ENCODE assay signal across 23 mouse cellular contexts in genomic region chr1:136428981-136429380, GRCm38 (mm10). TPM values are rescaled to one million over a fixed set of nuclear protein-coding genes. Genes with fewer than 3 reads are reported as not detected.
A peak's percentile ranks its signal among the peaks of the same experiment; 100 is the strongest.
DNase-seq lines count a peak whose midpoint lies in the region; ATAC-seq and TF ChIP-seq lines count a peak whose summit lies in the region.
"Had no signal": no experiment of that assay in that cellular context is flagged by ENCODE, and none has a peak within 500 bp of the region (broad histone marks: within the 10 kb centered on the region; RNA-seq: fewer than 3 reads in every experiment).

No protein-coding gene starts in this region.

- TF ChIP-seq CTCF in liver, embryonic 14.5 days (IDR thresholded peaks at IDR 0.05; ENCODE audit: low read depth), result no peak

- no peak overlapping the region for H3K4me2 ChIP-seq in liver, embryonic 14.5 days (ENCODE audit: low read depth)
- no peak overlapping the region for H3K4me2 ChIP-seq in liver, embryonic 15.5 days
- H3K4me2 ChIP-seq: heart, embryonic 13.5 days; hindbrain, embryonic 12.5 days; hindbrain, embryonic 15.5 days had no signal

- no peak for TF ChIP-seq EP300 in liver, embryonic 14.5 days (IDR thresholded peaks at IDR 0.05; ENCODE audit: low read depth)

- ATAC-seq in liver, embryonic 14.5 days (ENCODE audit: insufficient read depth), result no peak
- ATAC-seq in liver, embryonic 15.5 days (ENCODE audit: insufficient read depth), result no peak
- ATAC-seq: forebrain, embryonic 14.5 days; forebrain, postnatal 0 days; Patski had no signal

- 84% methylated on average over 4 of the region's 4 CpGs for WGBS in liver, embryonic 14.5 days (ENCODE audit: insufficient replicate concordance)
- WGBS in liver, embryonic 15.5 days (ENCODE audit: insufficient replicate concordance), result 86% methylated on average over 4 of the region's 4 CpGs
- WGBS in hindbrain, embryonic 10.5 days, result 92% methylated on average over 4 of the region's 4 CpGs
- 89% methylated on average over 4 of the region's 4 CpGs for WGBS in forebrain, embryonic 10.5 days

- no peak for DNase-seq in liver, embryonic 14.5 days (ENCODE audit: low read depth in 3 of 3, low spot score in 3 of 3)
- no peak for DNase-seq in liver
- DNase-seq in splenic B cell, adult 2 months (ENCODE audit: low read depth, low spot score), result peak; percentile 71
- DNase-seq in hindbrain, embryonic 10.5 days (ENCODE audit: low spot score), result no peak
- DNase-seq in forebrain, embryonic 10.5 days (ENCODE audit: extremely low spot score, low spot score), result no peak
- DNase-seq: adrenal gland, postnatal 10 days; adrenal gland, postnatal 36 days; cerebellum, adult 18-20 months; cerebellum, adult 9-10 months; cerebellum, postnatal 14 days; forebrain, postnatal 0 days; gastrocnemius, postnatal 25 days; heart, adult 2 months; heart, postnatal 14 days; heart, postnatal 4 days had no signal

- H3K27me3 ChIP-seq in liver, embryonic 14.5 days (ENCODE audit: control insufficient read depth, insufficient read depth, low read length), result no peaks in the 10 kb centered on the region
- no peaks in the 10 kb centered on the region for H3K27me3 ChIP-seq in liver, embryonic 15.5 days
- H3K27me3 ChIP-seq in splenic B cell, adult 2 months (ENCODE audit: control insufficient read depth, insufficient read depth, low read length, poor library complexity, severe bottlenecking), result no peaks in the 10 kb centered on the region
- no peaks in the 10 kb centered on the region for H3K27me3 ChIP-seq in hindbrain, embryonic 10.5 days (ENCODE audit: insufficient read depth, poor library complexity, severe bottlenecking)
- no peaks in the 10 kb centered on the region for H3K27me3 ChIP-seq in forebrain, embryonic 10.5 days (ENCODE audit: poor library complexity, severe bottlenecking)
- H3K27me3 ChIP-seq: heart, embryonic 13.5 days; hindbrain, embryonic 12.5 days; hindbrain, embryonic 15.5 days; Patski had no signal

- no peaks in the 10 kb centered on the region for H3K9me3 ChIP-seq in liver, embryonic 14.5 days (ENCODE audit: control insufficient read depth, low read length)
- no peaks in the 10 kb centered on the region for H3K9me3 ChIP-seq in liver, embryonic 15.5 days (replicated peaks)
- H3K9me3 ChIP-seq in hindbrain, embryonic 10.5 days, result no peaks in the 10 kb centered on the region
- no peaks in the 10 kb centered on the region for H3K9me3 ChIP-seq in forebrain, embryonic 10.5 days
- H3K9me3 ChIP-seq: G1E; heart, embryonic 10.5 days; heart, embryonic 13.5 days; hindbrain, embryonic 12.5 days; hindbrain, embryonic 15.5 days had no signal

- peaks cover 31 to 36% of the 10 kb centered on the region in 2 experiments for H3K4me1 ChIP-seq in liver, embryonic 14.5 days (replicated peaks; ENCODE audit: control insufficient read depth in 2 of 2, insufficient read depth in 2 of 2, low read length in 1 of 2)
- peaks cover 49% of the 10 kb centered on the region for H3K4me1 ChIP-seq in liver, embryonic 15.5 days (replicated peaks)
- no peaks in the 10 kb centered on the region for H3K4me1 ChIP-seq in hindbrain, embryonic 10.5 days (replicated peaks)
- H3K4me1 ChIP-seq in forebrain, embryonic 10.5 days, result no peaks in the 10 kb centered on the region
- H3K4me1 ChIP-seq: hindbrain, embryonic 12.5 days; hindbrain, embryonic 15.5 days had no signal

- H3K4me3 ChIP-seq in liver, embryonic 14.5 days (ENCODE audit: insufficient read depth in 1 of 2, low read depth in 2 of 2, low read length in 2 of 2), result no peak overlapping the region
- no peak overlapping the region for H3K4me3 ChIP-seq in liver, embryonic 15.5 days (replicated peaks)
- H3K4me3 ChIP-seq in hindbrain, embryonic 10.5 days, result no peak overlapping the region
- H3K4me3 ChIP-seq in forebrain, embryonic 10.5 days, result no peak overlapping the region
- H3K4me3 ChIP-seq: heart, adult 2 months; heart, embryonic 10.5 days; heart, embryonic 13.5 days; hindbrain, embryonic 12.5 days; hindbrain, embryonic 15.5 days had no signal

- H3K27ac ChIP-seq in liver, embryonic 14.5 days, result peak overlapping the region; percentile 83
- peak overlapping the region; percentile 86 for H3K27ac ChIP-seq in liver, embryonic 15.5 days (replicated peaks)
- H3K27ac ChIP-seq in hindbrain, embryonic 10.5 days, result no peak overlapping the region
- no peak overlapping the region for H3K27ac ChIP-seq in forebrain, embryonic 10.5 days
- H3K27ac ChIP-seq: heart, adult 2 months; heart, embryonic 10.5 days; heart, embryonic 13.5 days; hindbrain, embryonic 12.5 days; hindbrain, embryonic 15.5 days had no signal

- H3K36me3 ChIP-seq in liver, embryonic 14.5 days (replicated peaks; ENCODE audit: control insufficient read depth, insufficient read depth, low read depth), result peaks cover 3% of the 10 kb centered on the region
- H3K36me3 ChIP-seq in liver, embryonic 15.5 days (replicated peaks), result peaks cover 6% of the 10 kb centered on the region; the same call in 1 of the 2 replicates
- peaks cover 4% of the 10 kb centered on the region; the same call in 1 of the 2 replicates for H3K36me3 ChIP-seq in splenic B cell, adult 2 months (ENCODE audit: control insufficient read depth, insufficient read depth, low read length, poor library complexity, severe bottlenecking)
- peaks cover 41% of the 10 kb centered on the region for H3K36me3 ChIP-seq in hindbrain, embryonic 10.5 days
- peaks cover 30% of the 10 kb centered on the region for H3K36me3 ChIP-seq in forebrain, embryonic 10.5 days (replicated peaks)

- no peak overlapping the region for H3K9ac ChIP-seq in liver, embryonic 14.5 days (replicated peaks)
- no peak overlapping the region for H3K9ac ChIP-seq in liver, embryonic 15.5 days
- H3K9ac ChIP-seq: forebrain, postnatal 0 days; heart, embryonic 13.5 days; hindbrain, embryonic 12.5 days; hindbrain, embryonic 15.5 days had no signal

RNA-seq across cellular contexts. Expression of gene Ddx59, which starts 13.9 kb away (rescaled TPM):
- 2.2 and 3.5 TPM in 2 replicates for polyA plus RNA-seq in liver, embryonic 14.5 days (2012; rRNA removed)
- polyA plus RNA-seq in liver, embryonic 14.5 days (2014; fragmentation: Nextera tagmentation; extraction: Ambion mirVana), result 4.4 and 5.2 TPM in 2 replicates
- 4.9 and 5.5 TPM in 2 replicates for polyA plus RNA-seq in liver, embryonic 15.5 days (2015; fragmentation: Nextera tagmentation; extraction: Ambion mirVana)
- 17.7 and 21.1 TPM in 2 replicates for polyA plus RNA-seq in hindbrain, embryonic 10.5 days (2016; fragmentation: Nextera tagmentation; extraction: Ambion mirVana)
- 18.5 and 20.1 TPM in 2 replicates for polyA plus RNA-seq in forebrain, embryonic 10.5 days (2016; fragmentation: Nextera tagmentation; extraction: Ambion mirVana)

RNA-seq across cellular contexts. Expression of gene Kif14, which starts 37.2 kb away (rescaled TPM):
- polyA plus RNA-seq in liver, embryonic 14.5 days (2012; rRNA removed), result 3.3 and 4.9 TPM in 2 replicates
- 8.3 and 9.9 TPM in 2 replicates for polyA plus RNA-seq in liver, embryonic 14.5 days (2014; fragmentation: Nextera tagmentation; extraction: Ambion mirVana)
- 6.0 and 6.4 TPM in 2 replicates for polyA plus RNA-seq in liver, embryonic 15.5 days (2015; fragmentation: Nextera tagmentation; extraction: Ambion mirVana)
- 6.1 and 7.3 TPM in 2 replicates for polyA plus RNA-seq in hindbrain, embryonic 10.5 days (2016; fragmentation: Nextera tagmentation; extraction: Ambion mirVana)
- polyA plus RNA-seq in forebrain, embryonic 10.5 days (2016; fragmentation: Nextera tagmentation; extraction: Ambion mirVana), result 8.8 and 10.0 TPM in 2 replicates

Comparison
In these comparisons a context has a peak if more than half of its experiments do, and no peak if none do; other contexts are left out.
1. H3K27ac ChIP-seq: peak in liver, embryonic 14.5 days (single experiment) and liver, embryonic 15.5 days (single experiment); none in hindbrain, embryonic 10.5 days (single experiment) and forebrain, embryonic 10.5 days (single experiment).